Mouse (Mus musculus): Measurements from ENCODE around the gene Haspin. TPM values are rescaled to one million over a fixed set of nuclear protein-coding genes. Genes with fewer than 3 reads are reported as not detected.

Gene Haspin
- total and polyA plus RNA-seq, 3 experiments: 15.7 to 27.0 (median 18.6) TPM

DNA sequence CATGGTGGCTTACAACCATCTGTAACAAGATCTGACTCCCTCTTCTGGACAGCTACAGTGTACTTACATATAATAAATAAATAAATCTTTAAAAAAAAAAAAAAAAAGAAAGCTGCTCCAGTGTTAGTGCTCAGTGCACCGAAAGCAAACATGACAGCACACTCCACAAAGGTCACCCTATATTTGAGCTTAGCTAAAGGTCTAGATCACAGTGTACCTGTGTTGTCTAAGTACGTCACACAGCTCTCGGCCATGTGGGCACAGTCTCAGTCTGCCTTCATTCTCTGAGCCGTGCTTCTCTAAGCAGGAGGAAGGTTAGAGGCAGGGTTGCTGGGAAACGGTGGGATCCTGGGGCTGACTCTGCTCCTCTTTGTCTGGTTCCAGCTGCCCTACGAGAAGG, 11.6 kb downstream of the Haspin start:
- dilution Hi-C loops (cut with MboI; ENCODE audit: extremely low pct_ligation_motif_present, extremely low pct_unique_long_range_greater_than_20kb, low sequenced_read_pairs): no loop called here
- H3K4me1 ChIP-seq (ENCODE audit: control insufficient read depth in 1 of 2, insufficient read depth in 2 of 2): peaks cover 9 to 35% of the 10 kb centered on the region in 2 experiments
- no peaks in the 10 kb centered on the region for H3K9me3 ChIP-seq (replicated peaks; ENCODE audit: low read length)
- no peak overlapping the region for H3K4me2 ChIP-seq (ENCODE audit: insufficient read depth, low read depth, poor library complexity, severe bottlenecking)
- peaks cover 11 to 72% of the 10 kb centered on the region in 2 experiments for H3K36me3 ChIP-seq (replicated peaks in 1 of 2; ENCODE audit: control insufficient read depth in 1 of 2, insufficient read depth in 1 of 2, low read length in 1 of 2)
- DNase-seq (ENCODE audit: extremely low read depth): no peak
- TF ChIP-seq IRF4 (IDR thresholded peaks at IDR 0.05; ENCODE audit: low read depth, low read length): no peak
- no peak for TF ChIP-seq JUN (IDR thresholded peaks at IDR 0.05; ENCODE audit: insufficient read depth, low read depth, low read length)
- TF ChIP-seq USF1 (IDR thresholded peaks at IDR 0.05; ENCODE audit: low read depth, low read length): no peak
- no peak for TF ChIP-seq MEF2A (IDR thresholded peaks at IDR 0.05; ENCODE audit: borderline replicate concordance, low read depth, low read length)
- no peak for TF ChIP-seq NELFE (IDR thresholded peaks at IDR 0.05; ENCODE audit: low read depth, low read length)
- TF ChIP-seq POLR2AphosphoS2 (IDR thresholded peaks at IDR 0.05; ENCODE audit: low read depth, low read length): no peak
- no peak for TF ChIP-seq CHD2 (IDR thresholded peaks at IDR 0.05; ENCODE audit: low read length)
- no peak for TF ChIP-seq MAFK (IDR thresholded peaks at IDR 0.05; ENCODE audit: insufficient replicate concordance, low read length)
- no peak for TF ChIP-seq E2F4 (IDR thresholded peaks at IDR 0.05; ENCODE audit: insufficient replicate concordance, low read depth, low read length)
- TF ChIP-seq KAT2A (IDR thresholded peaks at IDR 0.05; ENCODE audit: insufficient replicate concordance, low read length): no peak
- TF ChIP-seq RAD21 (IDR thresholded peaks at IDR 0.05; ENCODE audit: low read depth, low read length): no peak
- no peak for TF ChIP-seq UBTF (IDR thresholded peaks at IDR 0.05; ENCODE audit: low read depth, low read length)
- TF ChIP-seq BHLHE40 (IDR thresholded peaks at IDR 0.05; ENCODE audit: low read depth, low read length): no peak
- no peak for TF ChIP-seq TBP (conservative IDR thresholded peaks at IDR 0.05; ENCODE audit: low read depth, low read length)
- TF ChIP-seq JUND (conservative IDR thresholded peaks at IDR 0.05; ENCODE audit: low read depth, low read length): no peak
- TF ChIP-seq ZMIZ1 (IDR thresholded peaks at IDR 0.05; ENCODE audit: low read depth, low read length): no peak
- TF ChIP-seq MAX (IDR thresholded peaks at IDR 0.05; ENCODE audit: low read length): no peak
- H3K9ac ChIP-seq (ENCODE audit: insufficient read depth, low read depth): no peak overlapping the region
- no peaks in the 10 kb centered on the region for H3K27me3 ChIP-seq (replicated peaks)
- H3K4me3 ChIP-seq (replicated peaks in 1 of 3; ENCODE audit: low read depth in 2 of 3, low read length in 2 of 3, poor library complexity in 1 of 3): no peak overlapping the region
- H3K79me2 ChIP-seq (replicated peaks; ENCODE audit: control insufficient read depth, extremely low read depth, insufficient read depth, poor library complexity, severe bottlenecking): no peaks in the 10 kb centered on the region; the same call in 1 of the 2 replicates
- in situ Hi-C loops (cut with MboI; ENCODE audit: low pct_ligation_motif_present, low pct_unique_long_range_greater_than_20kb, low sequenced_read_pairs): loop anchor here (25.0 kb wide), 1 partner anchor 1236 kb away; the partner anchor contains the start of genes Olfr411 and Olfr412
- H3K27ac ChIP-seq (ENCODE audit: insufficient read depth, low read depth): no peak overlapping the region

DNA sequence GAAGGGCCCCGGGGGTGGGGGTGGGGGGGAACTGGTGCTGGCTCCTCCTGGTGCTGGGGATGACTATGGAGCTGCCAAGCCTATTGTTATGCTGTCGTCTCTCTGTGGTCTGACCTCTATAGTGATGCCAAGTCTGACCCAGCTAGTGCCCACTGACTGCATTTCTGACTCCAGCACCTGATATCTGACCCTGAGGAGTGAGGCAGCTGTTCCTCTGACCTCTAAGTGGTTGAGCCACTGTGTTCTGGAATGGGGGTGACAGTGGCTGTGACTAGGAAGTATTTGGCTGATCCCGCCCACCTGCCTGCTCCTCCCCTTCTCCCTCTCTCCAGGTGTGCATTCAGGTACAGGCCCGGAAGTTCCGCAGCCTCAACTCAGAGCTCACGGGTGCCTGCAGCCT, 26.7 kb downstream of the Haspin start:
- dilution Hi-C loops (cut with MboI; ENCODE audit: extremely low pct_ligation_motif_present, extremely low pct_unique_long_range_greater_than_20kb, low sequenced_read_pairs) (no loop called here), in situ Hi-C loops (cut with MboI; ENCODE audit: low pct_ligation_motif_present, low pct_unique_long_range_greater_than_20kb, low sequenced_read_pairs) (no loop called here)
- no peaks in the 10 kb centered on the region for H3K27me3 ChIP-seq (replicated peaks)

More for the DNA sequence above, 26.7 kb downstream of the Haspin start:
- no peaks in the 10 kb centered on the region for H3K9me3 ChIP-seq (replicated peaks; ENCODE audit: low read length)
- H3K4me1 ChIP-seq (ENCODE audit: control insufficient read depth in 1 of 2, insufficient read depth in 2 of 2): peaks cover 0 to 24% of the 10 kb centered on the region in 2 experiments; a peak in 2 of 4 replicates
- H3K4me3 ChIP-seq (replicated peaks in 1 of 3; ENCODE audit: low read depth in 2 of 3, low read length in 2 of 3, poor library complexity in 1 of 3): no peak overlapping the region
- no peak overlapping the region for H3K9ac ChIP-seq (ENCODE audit: insufficient read depth, low read depth)
- TF ChIP-seq POLR2A (IDR thresholded peaks at IDR 0.05; ENCODE audit: low read depth, low read length): no peak
- no peak for TF ChIP-seq MAX (IDR thresholded peaks at IDR 0.05; ENCODE audit: low read length)
- TF ChIP-seq ZMIZ1 (IDR thresholded peaks at IDR 0.05; ENCODE audit: low read depth, low read length): no peak
- TF ChIP-seq NRF1 (IDR thresholded peaks at IDR 0.05; ENCODE audit: low read depth, low read length): no peak
- TF ChIP-seq RCOR1 (conservative IDR thresholded peaks at IDR 0.05; ENCODE audit: low read depth, low read length): no peak
- TF ChIP-seq E2F4 (IDR thresholded peaks at IDR 0.05; ENCODE audit: insufficient replicate concordance, low read depth, low read length): no peak
- TF ChIP-seq MAFK (IDR thresholded peaks at IDR 0.05; ENCODE audit: insufficient replicate concordance, low read length): no peak
- TF ChIP-seq ELF1 (IDR thresholded peaks at IDR 0.05; ENCODE audit: low read depth, low read length): no peak
- TF ChIP-seq TCF12 (IDR thresholded peaks at IDR 0.05; ENCODE audit: low read depth, low read length): no peak
- TF ChIP-seq IRF4 (IDR thresholded peaks at IDR 0.05; ENCODE audit: low read depth, low read length): no peak
- no peaks in the 10 kb centered on the region for H3K36me3 ChIP-seq (replicated peaks in 1 of 2; ENCODE audit: control insufficient read depth in 1 of 2, insufficient read depth in 1 of 2, low read length in 1 of 2)
- no peak overlapping the region for H3K27ac ChIP-seq (ENCODE audit: insufficient read depth, low read depth)
- H3K79me2 ChIP-seq (replicated peaks; ENCODE audit: control insufficient read depth, extremely low read depth, insufficient read depth, poor library complexity, severe bottlenecking): no peaks in the 10 kb centered on the region
- no peak overlapping the region for H3K4me2 ChIP-seq (ENCODE audit: insufficient read depth, low read depth, poor library complexity, severe bottlenecking)
- DNase-seq (ENCODE audit: extremely low read depth): no peak

All from CH12.LX (cell line).